Mouse (Mus musculus) Patski (cell line): ENCODE measurements at regions not wholly inside any gene's neighbourhood (a gene's known extent, or its start where the extent isn't known, plus 50 kb on each side); places are given as distances from the start of the nearest gene placed in this dataset.

Source experiments
- ATAC-seq: fragments of 100-300 bp; one replicate; pipeline ENCODE4 v1.8.0; 2021
- CTCF ChIA-PET: fragments of 350-600 bp; sonication (Branson Sonifier 250); formaldehyde crosslinking; loops from one replicate; lab custom pipeline; 2022; ENCODE audit warnings: inconsistent platforms; lab: Charles Lee
- POLR2A ChIA-PET: fragments of 350-600 bp; sonication (Branson Sonifier 250); formaldehyde crosslinking; loops from one replicate; lab custom pipeline; 2022; ENCODE audit warnings: antibody characterized with exemption, inconsistent platforms; lab: Charles Lee
- DNase-seq: peaks from one replicate; pipeline ENCODE4 v3.0.0-alpha.2; 2011; ENCODE audit warnings: low read depth, low spot score
- H3K27me3 ChIP-seq: fragments of 371-371 bp; one replicate; pipeline ENCODE4 v1.5.1; 2021
- CTCF ChIP-seq: fragments of 100-300 bp; IDR thresholded peaks from one replicate; pipeline ENCODE4 v1.5.1; 2021
- in situ Hi-C: fragments of 300-500 bp; cut with MboI; formaldehyde crosslinking; loops from 3 replicates; pipeline ENCODE4 v1.11.1; 2018; ENCODE audit warnings: low pct_unique_long_range_greater_than_20kb, mixed read lengths

DNA sequence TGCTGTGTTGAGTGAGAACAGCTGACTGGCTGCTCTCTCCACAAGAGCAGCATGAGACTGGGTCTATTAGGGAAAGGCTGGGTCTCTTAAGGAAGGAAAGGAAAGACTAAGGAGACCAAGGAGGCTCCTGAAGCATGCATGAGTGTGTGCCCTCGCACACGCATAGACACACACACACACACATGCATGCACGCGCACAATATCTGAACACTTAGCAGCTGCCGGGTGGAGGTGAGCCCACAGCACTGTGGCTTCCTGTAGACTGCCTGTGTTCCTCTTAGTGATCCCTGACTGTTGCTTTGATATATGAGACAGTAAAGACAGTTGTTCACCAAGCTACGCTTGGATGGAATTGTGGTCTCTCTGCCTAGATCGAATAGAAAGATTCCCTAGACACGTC, 429.6 kb downstream of the Gpam start:
- ChIA-PET POLR2A (no interaction called here), CTCF (no interaction called here)
- ATAC-seq (no peak), DNase-seq (no peak)
- peaks cover 20% of the 10 kb centered on the region for H3K27me3 ChIP-seq
- in situ Hi-C loops, result no loop called here
- TF ChIP-seq CTCF, result no peak

DNA sequence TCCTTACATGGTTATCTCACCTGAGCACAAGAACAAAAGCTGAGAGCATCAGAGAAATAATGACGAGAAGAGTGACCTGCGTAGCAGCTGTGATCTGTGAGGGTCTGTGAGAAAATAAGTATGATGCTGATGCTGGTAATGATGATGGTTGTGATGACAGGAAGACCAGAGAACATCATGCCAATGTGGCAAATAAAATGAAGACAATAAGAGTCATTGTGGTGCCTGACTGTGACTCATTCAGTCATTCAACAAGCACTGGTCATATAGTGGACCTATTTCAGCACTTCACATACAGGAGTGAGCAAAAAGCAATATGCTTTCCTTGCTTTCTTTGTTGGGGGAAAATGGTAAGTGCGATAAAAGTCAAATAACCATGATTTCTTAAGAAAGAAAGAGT, 433.3 kb downstream of the Gpam start:
- DNase-seq (no peak), ATAC-seq (no peak)
- ChIA-PET POLR2A (no interaction called here), CTCF (no interaction called here)
- in situ Hi-C loops, result no loop called here
- H3K27me3 ChIP-seq, result peaks cover 27% of the 10 kb centered on the region
- TF ChIP-seq CTCF, result no peak

- DNase-seq (no peak), ATAC-seq (peak; percentile 47)
- no peak for TF ChIP-seq CTCF
- ChIA-PET CTCF (no interaction called here), POLR2A (no interaction called here)
- peaks cover 28% of the 10 kb centered on the region for H3K27me3 ChIP-seq
- in situ Hi-C loops, result no loop called here
Observed at GRCm38 (mm10) chr19:54693094-54693493, 433.9 kb downstream of the Gpam start.

- in situ Hi-C loops, result no loop called here
- ChIA-PET POLR2A (no interaction called here), CTCF (no interaction called here)
- ATAC-seq (no peak), DNase-seq (no peak)
- no peak for TF ChIP-seq CTCF
- peaks cover 29% of the 10 kb centered on the region for H3K27me3 ChIP-seq
Observed at GRCm38 (mm10) chr19:54691861-54692260, 435.2 kb downstream of the Gpam start.

DNA sequence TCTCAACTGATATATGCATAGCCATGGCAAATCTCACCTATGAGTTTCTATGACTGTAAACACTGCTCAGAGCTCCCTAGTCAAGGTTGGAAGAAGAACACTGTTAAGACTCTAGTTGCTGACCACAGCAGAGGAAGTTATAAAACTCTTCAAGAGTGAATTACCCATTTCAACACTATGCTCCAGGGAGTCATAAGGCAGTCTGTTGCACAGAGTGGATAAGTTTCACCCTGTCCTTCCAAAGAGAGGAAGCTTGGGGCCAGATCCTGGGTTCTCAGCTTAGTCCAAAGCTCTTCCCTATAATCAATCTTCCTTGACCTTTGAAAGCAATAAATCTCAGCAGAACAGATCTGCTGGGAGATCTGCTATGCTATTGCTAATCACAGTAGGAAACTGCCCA, 438.4 kb downstream of the Gpam start:
- TF ChIP-seq CTCF, result no peak
- no peak for DNase-seq
- ATAC-seq, result no peak
- ChIA-PET CTCF (no interaction called here), POLR2A (interaction anchor here (0.6 kb wide), 1 partner anchor 100 kb away, joined by 9 read pairs; no protein-coding TSS in a partner anchor)
- in situ Hi-C loops, result no loop called here
- H3K27me3 ChIP-seq, result peaks cover 48% of the 10 kb centered on the region

GRCm38 (mm10) chr19:54685147-54685546, 441.9 kb downstream of the Gpam start:
- TF ChIP-seq CTCF, result no peak
- ChIA-PET CTCF (no interaction called here), POLR2A (no interaction called here)
- DNase-seq (no peak), ATAC-seq (no peak)
- in situ Hi-C loops, result no loop called here
- peaks cover 65% of the 10 kb centered on the region for H3K27me3 ChIP-seq
